Mouse (Mus musculus): ENCODE measurements around the gene Cebpa.

The Cebpa gene

DNA sequence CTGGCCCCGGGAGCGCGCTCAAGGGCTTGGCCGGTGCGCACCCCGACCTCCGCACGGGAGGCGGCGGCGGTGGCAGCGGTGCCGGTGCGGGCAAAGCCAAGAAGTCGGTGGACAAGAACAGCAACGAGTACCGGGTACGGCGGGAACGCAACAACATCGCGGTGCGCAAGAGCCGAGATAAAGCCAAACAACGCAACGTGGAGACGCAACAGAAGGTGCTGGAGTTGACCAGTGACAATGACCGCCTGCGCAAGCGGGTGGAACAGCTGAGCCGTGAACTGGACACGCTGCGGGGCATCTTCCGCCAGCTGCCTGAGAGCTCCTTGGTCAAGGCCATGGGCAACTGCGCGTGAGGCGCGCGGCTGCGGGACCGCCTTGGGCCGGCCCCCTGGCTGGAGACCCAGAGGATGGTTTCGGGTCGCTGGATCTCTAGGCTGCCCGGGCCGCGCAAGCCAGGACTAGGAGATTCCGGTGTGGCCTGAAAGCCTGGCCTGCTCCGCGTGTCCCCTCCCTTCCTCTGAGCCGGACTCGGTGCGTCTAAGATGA lies 1.1 kb downstream of the Cebpa start:
- no peak for DNase-seq (ENCODE audit: low read depth)

DNA sequence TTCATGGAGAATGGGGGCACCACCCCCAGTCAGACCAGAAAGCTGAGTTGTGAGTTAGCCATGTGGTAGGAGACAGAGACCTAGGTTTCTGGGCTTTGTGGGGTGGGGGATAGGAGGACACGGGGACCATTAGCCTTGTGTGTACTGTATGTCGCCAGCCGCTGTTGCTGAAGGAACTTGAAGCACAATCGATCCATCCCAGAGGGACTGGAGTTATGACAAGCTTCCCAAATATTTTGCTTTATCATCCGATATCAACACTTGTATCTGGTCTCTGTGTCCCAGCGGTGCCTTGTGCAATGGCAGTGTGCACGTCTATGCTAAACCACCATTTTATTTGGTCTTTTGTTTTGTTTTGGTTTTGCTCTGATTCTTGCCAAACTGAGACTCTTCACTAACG lies 2.1 kb downstream of the Cebpa start:
- no peak for DNase-seq (ENCODE audit: low read depth)

DNA sequence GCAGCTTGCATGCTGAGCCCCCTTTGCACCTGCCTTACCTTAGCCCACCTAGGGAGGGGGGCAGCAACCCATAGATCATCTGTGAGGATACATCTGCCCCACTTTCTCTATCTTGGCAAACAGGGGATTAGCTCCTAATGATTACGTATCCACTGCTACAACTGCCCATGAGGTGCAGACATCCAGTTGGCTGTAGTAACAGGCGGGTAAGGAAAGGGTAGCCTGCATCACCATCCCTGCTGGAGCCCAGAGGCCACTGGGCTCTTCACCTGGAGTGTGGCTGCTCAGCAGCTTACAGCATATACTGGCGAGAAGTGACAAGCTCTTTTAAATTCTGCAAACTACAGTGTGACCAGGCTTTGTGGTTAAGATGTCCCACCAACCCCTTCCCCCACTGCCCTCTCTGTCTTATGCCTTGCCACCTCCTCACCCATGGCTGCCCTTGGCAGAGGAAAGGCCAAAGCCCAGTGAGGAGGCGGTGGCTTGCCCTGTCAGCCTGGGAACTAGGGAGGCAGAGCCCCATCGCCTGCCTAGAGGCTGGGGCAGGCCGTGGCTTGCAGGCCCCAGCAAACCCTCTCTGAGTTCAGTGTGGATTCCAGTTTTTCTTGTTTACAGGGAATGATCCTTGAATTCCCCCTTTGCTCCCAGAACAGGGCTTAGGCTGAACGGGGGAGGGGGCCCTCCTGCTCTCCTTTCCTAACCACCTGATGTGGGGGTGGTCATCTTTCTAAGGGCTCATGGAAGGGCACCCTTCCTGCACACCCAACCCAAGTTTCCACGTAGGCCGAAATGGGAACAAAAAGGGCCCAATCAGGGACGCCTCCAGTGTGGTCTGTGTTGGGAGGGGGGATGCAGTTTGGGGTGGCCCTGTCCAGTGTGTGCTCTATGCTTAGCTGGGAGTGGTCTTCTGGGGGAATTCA lies 3.6 kb downstream of the Cebpa start:
- no peak for DNase-seq (ENCODE audit: low read depth)

DNA sequence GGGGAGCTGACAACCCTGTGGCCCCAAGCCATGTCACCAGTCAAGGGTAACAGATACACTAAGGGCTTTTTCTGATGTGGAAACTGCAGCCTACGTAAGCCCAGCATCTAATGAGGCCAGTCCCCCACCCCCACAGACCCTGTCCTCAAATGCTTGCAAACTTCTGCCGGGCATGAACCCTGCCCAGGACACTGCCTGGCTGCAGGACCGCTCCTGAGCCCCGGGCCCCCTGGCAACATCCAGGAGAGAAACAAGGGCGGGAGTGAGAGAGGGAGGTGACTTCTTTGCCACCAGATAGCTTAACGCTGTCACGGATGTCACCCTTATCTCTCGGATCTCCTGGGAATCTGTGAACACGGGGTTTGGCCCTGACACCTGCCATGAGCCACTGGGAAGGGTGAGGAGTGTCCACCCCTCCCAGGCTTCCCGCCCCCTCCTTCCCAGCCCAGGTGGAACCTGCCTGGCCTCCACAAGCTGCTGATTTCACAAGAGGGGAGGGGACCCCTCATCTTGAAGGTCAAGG lies 4.4 kb downstream of the Cebpa start:
- no peak for DNase-seq (ENCODE audit: low read depth)

DNA sequence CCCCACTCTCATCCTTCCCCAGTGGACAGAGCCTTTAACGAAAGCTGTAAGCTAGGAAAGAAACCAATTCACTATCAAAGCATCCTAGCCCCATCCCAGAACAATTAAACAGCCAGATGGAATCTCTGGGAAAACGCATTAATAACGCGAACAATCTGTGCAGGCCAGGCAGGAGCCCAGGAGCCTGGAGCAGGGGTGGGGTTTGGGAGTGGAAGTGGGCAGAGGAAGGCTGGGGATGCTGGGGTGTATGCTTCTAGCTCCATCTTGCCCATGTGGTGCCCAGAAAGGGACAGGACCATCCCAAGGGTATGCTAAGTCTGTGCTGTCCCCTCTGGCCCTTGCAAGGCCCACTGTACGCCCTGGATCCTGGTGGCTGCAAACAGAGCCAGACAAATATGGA lies 5.1 kb downstream of the Cebpa start:
- no peak for DNase-seq (ENCODE audit: low read depth)

DNA sequence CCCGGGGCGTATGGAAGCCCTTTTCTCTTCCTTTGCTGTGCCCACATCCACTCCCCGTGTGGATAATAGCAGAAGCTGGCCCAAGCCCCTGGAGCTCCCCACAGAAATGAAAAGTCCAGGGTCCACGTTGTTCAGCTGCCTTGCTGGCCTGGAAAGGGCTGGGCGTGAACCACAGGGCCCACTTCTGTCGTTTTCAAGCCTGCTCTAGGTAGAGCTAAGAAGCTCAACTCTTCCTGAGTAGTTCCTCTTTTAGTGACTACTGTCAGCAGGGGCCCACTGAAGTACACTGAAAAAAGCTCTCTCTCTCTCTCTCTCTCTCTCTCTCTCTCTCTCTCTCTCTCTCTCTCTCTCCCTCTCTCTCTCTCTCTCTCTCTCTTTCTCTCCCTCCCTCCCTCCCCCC lies 5.7 kb downstream of the Cebpa start:
- DNase-seq (ENCODE audit: low read depth) = no peak

DNA sequence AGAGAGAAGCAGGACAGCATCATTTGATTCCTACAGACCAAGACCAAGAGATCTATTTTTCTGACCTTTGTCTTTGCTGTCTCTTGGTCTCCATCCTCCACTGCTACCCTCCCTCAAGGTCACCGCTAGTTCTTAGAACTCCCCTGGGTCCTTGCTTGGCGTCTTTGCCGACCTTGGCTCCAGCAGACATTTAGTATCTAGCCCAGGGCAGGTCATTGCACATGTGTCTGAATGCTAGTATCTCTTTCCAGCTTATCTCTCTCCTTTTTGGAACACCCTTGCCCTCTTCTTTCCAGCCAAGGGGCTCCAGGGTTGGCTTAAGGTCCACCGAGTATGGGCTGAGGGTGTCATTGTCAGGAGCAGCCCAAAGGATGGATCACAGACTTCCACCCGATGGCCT lies 6.9 kb downstream of the Cebpa start:
- no peak for DNase-seq (ENCODE audit: low read depth)

DNA sequence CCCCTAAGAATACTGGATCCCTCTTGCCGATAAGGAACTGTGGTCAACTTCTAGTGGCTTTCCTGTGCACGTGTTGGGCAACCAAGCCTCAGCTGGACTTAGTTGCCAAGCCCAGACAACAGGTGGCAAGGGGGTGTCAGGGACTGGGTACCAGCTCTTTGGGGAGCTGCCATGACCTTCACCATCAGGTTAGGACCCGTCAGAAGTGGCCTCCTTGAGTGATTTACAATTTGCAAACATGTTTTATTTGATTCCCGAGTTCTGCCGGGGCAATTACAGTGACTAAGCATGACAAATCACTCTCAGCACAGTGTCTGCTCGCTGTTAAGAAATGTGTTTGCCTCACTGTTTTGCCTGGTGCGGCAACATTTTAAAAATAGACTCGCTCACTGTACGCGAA lies 7.9 kb downstream of the Cebpa start:
- DNase-seq (ENCODE audit: low read depth) = no peak

DNA sequence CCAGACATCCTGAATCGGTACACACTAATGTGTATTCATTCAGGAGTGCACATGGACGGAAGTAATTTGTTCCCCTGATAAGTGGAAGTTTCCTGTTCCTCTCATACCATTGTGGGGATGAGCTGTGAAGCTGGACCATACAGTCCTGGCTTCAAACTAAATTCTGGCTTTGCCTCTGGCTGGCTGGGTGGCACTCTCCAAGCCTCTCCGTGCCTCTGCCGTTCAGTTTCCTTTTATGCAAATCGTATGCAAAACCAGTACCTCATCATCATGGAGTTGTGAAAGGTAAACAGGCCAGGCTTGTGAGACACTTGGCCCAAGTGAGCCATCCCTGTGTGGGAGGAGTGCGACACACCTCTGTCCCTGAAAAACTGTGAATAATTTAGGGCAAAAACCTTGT lies 8.6 kb downstream of the Cebpa start:
- no peak for DNase-seq (ENCODE audit: low read depth)

DNA sequence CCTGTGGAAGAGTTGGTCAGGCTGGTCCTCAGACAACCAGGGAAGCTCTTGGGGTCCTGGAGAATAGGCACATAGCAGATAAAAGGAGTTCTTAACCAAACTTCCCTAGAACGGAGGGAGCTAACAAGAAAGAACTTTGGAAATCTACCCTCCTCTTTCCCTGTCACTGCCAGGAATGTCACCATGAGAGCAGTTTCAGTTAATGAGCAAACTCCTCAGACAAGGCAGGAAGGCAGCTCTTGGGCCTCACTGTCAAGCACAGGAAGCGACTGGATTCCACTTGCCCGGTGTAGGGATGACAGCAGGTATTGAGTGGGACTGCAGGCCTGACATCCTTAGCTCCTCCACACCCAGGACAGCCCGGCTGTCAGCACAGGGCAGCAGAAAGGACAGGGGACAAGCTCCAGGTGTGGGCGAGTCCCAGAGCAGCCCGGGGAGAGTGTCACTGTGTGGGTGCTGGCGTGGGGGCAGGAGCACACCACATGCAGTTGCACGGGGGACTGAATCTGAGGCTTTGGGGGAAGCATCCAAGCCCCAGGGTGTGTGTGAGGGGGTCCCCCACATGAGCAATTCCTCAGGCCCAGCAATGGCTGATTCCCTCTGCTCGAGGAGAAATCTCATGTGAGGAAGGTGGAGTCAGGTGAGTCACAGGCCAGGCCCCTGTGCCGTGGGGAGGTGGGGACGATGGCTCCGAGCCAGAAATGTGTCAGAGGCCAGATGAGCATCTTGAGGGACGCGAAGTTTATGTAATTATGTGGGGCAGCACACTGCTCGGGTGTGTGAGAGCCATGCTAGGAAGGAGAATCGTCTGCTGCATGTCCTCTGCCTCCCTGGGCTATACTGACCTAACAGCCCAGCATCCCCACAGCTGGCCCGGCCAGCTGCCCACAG lies 9.8 kb downstream of the Cebpa start:
- no peak for DNase-seq (ENCODE audit: low read depth)

DNA sequence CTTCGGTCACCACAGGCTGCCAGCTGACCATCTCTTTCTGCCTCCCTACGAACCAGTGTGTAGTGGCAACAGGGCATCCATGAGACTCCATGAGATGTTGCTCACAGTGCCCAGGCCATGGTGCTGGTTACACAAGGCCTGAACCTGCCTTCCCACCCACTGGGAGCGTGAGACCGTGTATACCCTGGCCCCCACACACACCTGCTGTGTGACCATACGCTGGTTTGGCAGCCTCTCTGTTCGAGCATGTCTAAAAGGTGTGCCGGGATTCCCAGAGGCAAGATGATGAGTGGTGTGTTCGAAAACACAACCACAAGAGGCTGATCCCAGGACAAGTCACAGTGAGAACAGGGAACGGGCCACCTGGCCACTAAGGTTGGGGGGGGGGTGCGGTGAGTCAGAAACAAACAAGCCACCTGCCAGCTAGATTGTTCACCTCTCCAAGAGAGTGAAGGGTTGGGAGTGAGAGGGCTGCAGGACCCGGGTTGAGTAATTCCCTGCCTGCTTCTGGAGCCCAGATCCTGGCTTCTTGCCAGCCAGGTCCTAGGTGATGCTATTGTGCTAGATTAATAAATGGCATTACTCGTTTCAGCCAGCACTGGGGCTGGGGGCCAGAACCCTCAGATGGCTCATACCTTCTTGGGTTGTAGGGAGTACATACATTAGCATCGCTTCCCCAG lies 11.1 kb downstream of the Cebpa start:
- no peak for DNase-seq (ENCODE audit: low read depth)

DNA sequence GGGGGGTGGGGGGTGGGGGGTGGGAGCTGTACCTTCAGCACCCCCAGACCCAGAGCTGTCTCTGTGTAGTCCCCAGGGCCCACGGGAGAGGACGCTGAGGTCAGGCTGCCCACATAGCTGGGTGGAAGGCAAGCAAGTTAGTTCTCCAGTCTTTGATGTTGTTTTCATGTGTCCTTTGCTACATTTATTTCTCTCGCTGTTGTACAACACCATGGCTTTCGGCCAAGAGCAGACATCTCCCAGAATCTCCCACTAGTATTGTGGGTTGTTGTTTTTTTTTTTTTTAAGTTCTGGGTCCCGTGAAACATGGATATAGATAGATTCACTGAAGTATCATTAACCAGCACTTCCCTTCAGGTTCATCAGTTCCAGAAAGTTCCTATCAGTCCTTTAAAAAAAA lies 11.8 kb downstream of the Cebpa start:
- DNase-seq (ENCODE audit: low read depth) = no peak

DNA sequence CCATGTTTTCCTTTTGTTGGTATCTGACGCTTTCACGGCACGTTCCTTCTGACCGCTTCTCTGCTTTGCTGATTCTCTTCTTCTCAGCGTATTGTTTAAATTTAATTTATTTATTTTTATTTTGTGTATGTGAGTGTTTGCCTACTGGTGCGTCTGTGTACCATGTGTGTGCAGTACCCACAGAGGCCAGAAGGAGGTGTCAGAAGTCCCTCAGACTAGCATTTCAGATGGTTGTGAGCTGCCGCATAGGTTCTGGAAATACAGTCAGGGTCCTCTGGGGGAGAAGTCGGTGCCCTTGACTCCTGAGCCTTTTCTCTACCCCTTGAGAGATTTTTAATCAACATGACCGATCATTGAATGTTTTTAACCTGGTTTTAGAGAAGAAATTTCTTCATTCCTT lies 12.5 kb downstream of the Cebpa start:
- no peak for DNase-seq (ENCODE audit: low read depth)

DNA sequence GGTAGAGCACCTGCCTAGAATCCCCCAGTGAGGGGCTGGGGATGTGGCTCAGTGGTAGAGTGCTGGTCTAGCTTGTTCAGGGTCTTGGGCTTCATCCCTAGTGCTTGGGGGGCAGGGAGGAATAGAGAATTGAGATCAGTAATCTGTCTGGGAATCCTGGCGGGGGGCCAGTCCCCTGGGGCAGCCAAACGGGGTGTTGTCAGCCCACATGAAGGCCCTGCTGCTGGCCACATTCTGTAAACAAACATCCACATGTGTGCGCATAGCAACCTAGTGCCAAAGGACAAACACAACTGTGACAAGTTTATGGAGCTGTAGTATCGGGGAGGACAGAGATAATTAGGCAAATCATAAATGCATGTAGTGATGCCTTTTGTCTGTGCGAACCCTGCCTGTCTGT lies 15.5 kb downstream of the Cebpa start:
- no peak for DNase-seq (ENCODE audit: low read depth)

DNA sequence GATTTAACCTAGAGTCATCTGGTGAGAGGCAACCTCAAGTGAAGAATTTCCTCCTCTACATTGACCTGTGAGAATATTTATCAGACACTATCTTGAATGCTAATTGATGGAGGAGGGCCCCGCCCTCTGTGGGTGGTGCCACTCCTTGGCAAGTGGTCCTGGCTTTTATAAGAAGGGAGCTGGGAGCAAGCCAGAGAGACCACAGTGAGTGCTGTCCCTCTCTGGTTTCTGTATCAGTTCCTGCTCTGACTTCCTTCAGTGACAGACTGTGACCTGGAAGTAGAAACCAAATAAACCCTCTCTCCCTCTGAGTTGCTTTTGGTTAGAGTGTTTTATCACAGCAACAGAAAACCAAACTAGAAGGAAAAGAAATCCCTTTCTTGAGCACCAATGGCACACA lies 18.4 kb downstream of the Cebpa start:
- DNase-seq (ENCODE audit: low read depth) = no peak

DNA sequence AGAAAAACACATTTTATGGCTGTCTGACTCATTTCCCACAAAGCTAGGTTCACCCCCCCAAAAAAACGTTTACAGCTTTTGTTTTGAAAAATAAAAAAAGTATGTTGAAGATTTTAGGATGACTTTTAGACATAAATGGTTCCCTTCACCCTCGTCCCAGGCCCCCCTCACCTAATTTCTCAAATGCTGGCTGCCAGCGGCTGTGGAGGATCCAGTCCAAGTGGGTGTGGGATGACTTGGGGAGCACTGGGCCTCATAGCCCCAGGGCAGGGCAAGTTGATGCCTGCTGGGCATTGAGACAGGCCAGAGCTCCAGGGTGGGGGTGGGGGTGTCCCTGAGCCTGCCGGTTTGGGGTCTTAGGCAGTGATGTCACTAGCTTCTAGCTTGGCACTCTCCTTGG lies 19.4 kb downstream of the Cebpa start:
- DNase-seq (ENCODE audit: low read depth) = no peak

DNA sequence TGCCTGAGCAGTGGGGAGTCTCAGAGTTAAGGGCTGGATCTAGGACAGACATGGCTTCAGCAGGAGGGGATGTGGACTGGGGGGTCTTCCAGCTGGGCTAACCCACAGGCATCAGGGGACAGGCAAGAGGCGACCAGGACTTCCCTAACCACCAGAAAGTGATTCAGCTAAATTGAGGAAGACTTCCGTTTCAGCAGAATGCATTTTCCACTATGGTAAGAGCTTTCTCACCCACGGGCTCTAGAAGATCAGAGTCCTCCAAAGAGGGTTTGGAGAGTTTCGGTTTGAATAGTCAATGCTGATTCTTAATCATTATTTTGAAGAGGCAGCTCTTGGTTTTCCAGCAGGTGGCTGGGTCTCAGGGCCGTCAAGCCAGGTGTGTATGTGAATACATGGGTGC lies 20.8 kb downstream of the Cebpa start:
- no peak for DNase-seq (ENCODE audit: low read depth)

DNA sequence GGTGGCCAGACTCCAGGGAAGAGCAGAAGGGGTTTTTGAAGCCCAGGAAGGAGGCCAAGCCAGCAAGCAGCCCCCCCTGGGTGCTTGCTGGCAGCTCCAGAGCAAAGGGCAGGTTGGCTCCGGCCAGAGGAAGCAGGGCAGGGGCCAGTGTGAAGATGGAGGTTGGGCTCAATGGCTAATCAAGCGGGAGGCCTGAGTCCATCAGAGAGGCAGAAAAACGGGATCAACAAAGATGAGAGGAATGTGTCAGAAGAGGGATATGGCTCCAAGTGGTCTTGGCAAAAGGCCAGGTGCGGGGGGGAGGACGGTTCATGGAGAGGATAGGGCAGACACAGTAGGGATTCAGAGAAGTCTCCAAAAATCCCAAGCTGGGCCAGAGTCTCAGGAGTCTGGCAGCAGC lies 22.4 kb downstream of the Cebpa start:
- DNase-seq (ENCODE audit: low read depth) = no peak

DNA sequence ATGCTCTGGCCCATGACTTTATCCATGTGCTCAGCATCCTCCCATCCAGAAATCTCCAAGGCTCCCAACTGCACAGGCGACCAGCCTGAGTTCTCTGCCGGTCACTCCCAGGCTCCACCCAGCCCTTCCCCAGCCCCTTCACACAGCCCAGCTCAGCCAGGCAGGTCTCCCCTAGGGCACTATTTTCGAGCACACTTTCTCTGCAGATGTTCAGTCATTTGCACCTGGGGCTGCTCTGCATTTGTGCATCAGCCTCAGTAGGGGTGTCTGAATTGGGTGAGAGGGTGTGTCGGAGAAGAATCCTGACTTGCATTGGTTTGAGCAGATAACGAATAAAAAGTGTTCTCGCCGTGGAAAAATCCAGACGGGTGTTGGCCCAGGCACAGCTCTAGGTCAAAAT lies 23.4 kb downstream of the Cebpa start:
- no peak for DNase-seq (ENCODE audit: low read depth)

DNA sequence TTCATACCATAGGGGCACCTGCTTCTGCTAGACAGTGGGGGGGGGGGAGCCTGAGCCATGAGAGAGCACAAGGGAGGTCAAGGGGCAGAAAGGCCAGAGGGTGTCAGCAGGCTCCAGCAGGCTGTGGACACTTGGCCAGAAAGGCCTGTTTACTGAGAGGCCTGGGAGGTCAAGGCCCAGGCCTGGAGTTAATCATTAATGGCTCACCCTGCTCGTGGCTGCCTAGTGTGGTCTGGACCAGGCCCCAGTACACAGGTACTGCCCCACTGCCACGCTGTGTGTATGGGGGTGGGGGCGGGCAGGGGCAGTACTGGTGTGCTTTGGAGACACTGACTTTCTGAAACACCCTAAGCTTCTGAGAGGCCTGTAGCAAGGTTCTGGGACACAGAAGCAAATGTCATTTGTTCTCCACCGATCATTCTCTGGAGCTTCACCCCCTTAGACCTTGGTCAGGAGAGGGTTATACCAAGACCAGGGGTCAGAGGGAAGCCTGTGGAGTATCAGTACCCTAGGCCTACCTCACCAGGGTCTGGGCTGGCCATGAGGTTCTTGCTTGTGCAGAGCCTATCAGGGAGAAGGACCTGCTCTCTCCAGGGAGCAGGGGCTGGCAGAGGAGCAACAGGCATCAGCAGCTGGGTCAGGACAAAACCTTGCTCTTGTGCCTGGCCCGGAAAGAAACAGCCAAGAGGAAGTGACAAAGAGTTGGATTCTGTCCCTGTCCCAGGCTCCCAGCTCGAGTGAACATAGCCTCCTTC lies 24.9 kb downstream of the Cebpa start:
- DNase-seq (ENCODE audit: low read depth) = no peak

DNA sequence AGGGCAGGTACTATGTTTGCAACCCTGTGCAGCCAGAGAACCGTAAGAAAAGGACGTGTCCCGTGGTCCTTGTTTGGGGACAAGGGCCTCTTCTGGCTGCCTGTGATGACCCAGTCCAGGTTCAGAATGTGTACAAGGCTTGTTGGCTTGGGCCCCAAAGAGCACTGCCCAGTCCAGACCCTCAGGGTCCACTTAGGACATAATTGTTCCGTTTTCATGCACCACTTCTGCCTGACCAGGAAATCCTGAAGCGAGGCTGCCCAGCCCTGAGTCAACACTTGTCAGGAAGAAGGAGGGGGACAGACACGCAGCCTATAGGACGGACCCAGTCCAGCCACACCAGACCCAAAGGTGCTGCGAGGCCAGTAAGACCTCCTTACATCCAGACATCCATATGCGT lies 26.0 kb downstream of the Cebpa start:
- DNase-seq (ENCODE audit: low read depth) = no peak

Measured in c-Kit-positive CD71-negative TER-119-negative erythroid progenitor cells, embryonic 14.5 days (primary cell).